Mouse (Mus musculus) forebrain, postnatal 0 days (tissue): ENCODE results near the gene Ccdc38. TPM values are rescaled to one million over a fixed set of nuclear protein-coding genes. Genes with fewer than 3 reads are reported as not detected.
A peak's percentile ranks its signal among the peaks of the same experiment; 100 is the strongest.

Experiments
- ATAC-seq: fragments of 200-750 bp; cut with Nextera tagmentation; 2 replicates; pipeline ENCODE4 v1.8.0; 2017; ENCODE audit warnings: mild to moderate bottlenecking, moderate library complexity
- DNase-seq: peaks from one replicate; pipeline ENCODE4 v3.0.0-alpha.2; 2015
- H3K27ac ChIP-seq: fragments of 300-500 bp; sonication (generic); 2 replicates; pipeline ENCODE4 v1.5.1; 2014; ENCODE audit warnings: low read depth, mild to moderate bottlenecking, antibody characterized with exemption, low read length, moderate library complexity, mixed read lengths
- H3K27me3 ChIP-seq: fragments of 300-500 bp; sonication (generic); 2 replicates; pipeline ENCODE4 v1.6.1; 2014; ENCODE audit warnings: mild to moderate bottlenecking, low read length, mixed read lengths; ENCODE audit not compliant: insufficient read depth
- H3K36me3 ChIP-seq: fragments of 300-500 bp; sonication (generic); 2 replicates; pipeline ENCODE4 v1.6.1; 2014; ENCODE audit warnings: mild to moderate bottlenecking, moderate library complexity; ENCODE audit not compliant: insufficient read depth
- H3K4me1 ChIP-seq: fragments of 300-500 bp; sonication (generic); 2 replicates; pipeline ENCODE4 v1.6.1; 2014; ENCODE audit warnings: antibody characterized with exemption; ENCODE audit not compliant: insufficient read depth
- H3K4me2 ChIP-seq: fragments of 300-500 bp; sonication (generic); 2 replicates; pipeline ENCODE4 v1.6.1; 2014; ENCODE audit warnings: low read depth, mild to moderate bottlenecking, moderate library complexity
- H3K4me3 ChIP-seq: fragments of 300-500 bp; sonication (generic); 2 replicates; pipeline ENCODE4 v1.5.1; 2014; ENCODE audit warnings: low read depth, low read length, mixed read lengths
- H3K9ac ChIP-seq: fragments of 300-500 bp; sonication (generic); 2 replicates; pipeline ENCODE4 v1.6.1; 2014; ENCODE audit warnings: mild to moderate bottlenecking
- H3K9me3 ChIP-seq: fragments of 300-500 bp; sonication (generic); 2 replicates; pipeline ENCODE4 v1.6.1; 2016; ENCODE audit warnings: low read length
- CTCF ChIP-seq: sonication (generic); IDR thresholded peaks from 2 replicates; pipeline ENCODE4 v1.5.1; 2016; ENCODE audit warnings: antibody characterized with exemption, control low read depth, low read depth
- WGBS: fragments of 180-500 bp; shearing (Covaris S2); extraction: QIAGEN DNeasy Blood & Tissue Kit; methylation state at CpG from one replicate; pipeline ENCODE4 v1.1.7; 2014; 5-methylcytosine and 5-hydroxymethylcytosine counted together
- polyA plus RNA-seq: library from polyadenylated mRNA; unstranded; fragments of >200 nt; fragmentation: Nextera tagmentation; extraction: Ambion mirVana; gene quantifications from 2 replicates; pipeline ENCODE4 v1.2.1, GENCODE M21; 2015
- total RNA-seq: library from RNA; depleted of rRNA; stranded (reverse); fragments of >200 nt; gene quantifications from 2 replicates; pipeline ENCODE4 v1.2.3, GENCODE M21; 2014

The Ccdc38 gene
- total and polyA plus RNA-seq, 2 experiments from 2014 or later, result 0.41 TPM; not detected in 1

DNA sequence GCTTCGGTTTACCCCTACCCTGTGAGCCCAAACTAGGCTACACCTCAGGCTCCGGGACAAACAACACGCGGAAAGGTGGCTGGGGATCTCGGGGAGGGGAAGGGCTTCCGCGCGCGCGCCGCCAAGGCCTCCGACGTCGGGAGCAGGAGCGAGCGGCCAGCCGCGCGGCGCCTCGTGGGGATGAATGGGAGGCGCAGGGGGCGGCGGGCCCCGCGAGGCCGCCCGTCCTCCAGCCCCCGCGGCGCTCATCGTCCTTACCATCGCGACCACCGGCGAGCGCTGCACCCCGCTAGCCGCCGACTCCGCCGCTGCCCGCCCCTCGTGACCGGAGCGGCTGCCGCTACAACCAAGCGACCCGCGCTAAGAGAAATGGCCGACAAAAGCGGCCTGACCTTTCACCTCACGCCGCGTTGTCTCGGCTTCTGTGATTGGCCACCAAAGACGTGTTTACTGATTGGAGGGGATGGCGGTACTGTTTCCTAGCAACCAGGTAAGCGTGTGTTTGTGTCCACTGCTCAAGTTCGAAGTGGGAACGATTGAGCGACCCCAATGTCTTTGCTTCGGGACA lies 48.9 kb downstream of the Ccdc38 start, which contains the start of gene Snrpf:
TSS of gene Snrpf (minus strand) at position 426 of the 568 bp plus-strand sequence.
- no peaks in the 10 kb centered on the region for H3K9me3 ChIP-seq
- no peaks in the 10 kb centered on the region for H3K27me3 ChIP-seq
- peaks cover 14% of the 10 kb centered on the region for H3K4me1 ChIP-seq
- 0 out of 2 replicates have a peak, but pooled peaks cover 3% of the 10 kb centered on the region for H3K36me3 ChIP-seq
- peak within 1 kb of the TSS; percentile 75 for H3K4me2 ChIP-seq
- WGBS, result 3% methylated on average over 63 of the region's 63 CpGs
- H3K4me3 ChIP-seq, result peak within 1 kb of the TSS; percentile 81
- H3K27ac ChIP-seq, result peak within 1 kb of the TSS; percentile 90
- peak; percentile 89 for ATAC-seq
- H3K9ac ChIP-seq, result peak within 1 kb of the TSS; percentile 86
- peak; percentile 97 for DNase-seq
- TF ChIP-seq CTCF, result no peak

DNA sequence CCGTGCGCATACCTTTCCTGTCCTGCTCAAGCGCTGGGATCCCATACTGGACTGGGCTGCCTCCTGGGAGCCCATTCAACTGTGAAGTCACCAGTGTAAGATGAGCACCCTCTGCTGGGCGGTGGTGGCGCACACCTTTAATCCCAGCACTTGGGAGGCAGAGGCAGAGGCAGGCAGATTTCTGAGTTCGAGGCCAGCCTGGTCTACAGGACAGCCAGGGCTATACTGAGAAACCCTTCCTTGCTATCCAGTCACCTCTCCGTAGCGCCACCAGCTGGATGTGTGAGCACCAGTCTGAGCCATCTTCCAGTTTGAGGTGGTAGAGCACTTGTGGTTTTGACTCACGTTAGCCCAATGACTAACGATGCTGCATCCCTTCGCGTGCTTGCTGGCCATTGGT lies 52.0 kb downstream of the Ccdc38 start:
- Histone ChIP-seq H3K27ac (no peak overlapping the region), H3K4me2 (no peak overlapping the region), H3K4me3 (no peak overlapping the region), H3K4me1 (peaks cover 14% of the 10 kb centered on the region), H3K27me3 (no peaks in the 10 kb centered on the region), H3K9me3 (no peaks in the 10 kb centered on the region), H3K9ac (no peak overlapping the region), H3K36me3 (no peaks in the 10 kb centered on the region)
- ATAC-seq (no peak), DNase-seq (no peak)
- no peak for TF ChIP-seq CTCF
- 57% methylated on average over 12 of the region's 12 CpGs for WGBS

DNA sequence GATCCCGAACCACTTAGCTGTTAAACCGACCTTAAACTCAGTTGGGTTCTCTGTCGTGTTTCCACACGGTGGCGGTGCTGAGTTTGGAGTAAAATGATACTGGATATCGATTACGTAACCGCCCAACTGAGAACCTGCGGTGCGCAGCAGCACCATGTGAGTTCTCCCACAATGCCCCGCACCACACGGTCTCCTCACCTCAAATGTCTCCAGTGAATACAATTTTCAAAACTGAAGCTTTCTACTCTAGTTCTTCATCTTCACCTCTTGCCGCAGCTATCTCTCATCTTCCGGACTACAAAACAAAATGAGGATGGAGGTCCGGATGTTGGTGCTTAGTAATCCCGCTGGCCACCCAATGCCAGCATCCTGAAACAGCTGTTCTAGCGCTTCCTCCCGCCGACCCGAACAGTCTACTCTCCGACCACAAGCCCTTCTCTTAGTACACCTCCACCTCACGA lies 53.6 kb downstream of the Ccdc38 start:
- WGBS, result 2% methylated on average over 22 of the region's 22 CpGs
- ATAC-seq (peak; percentile 88), DNase-seq (peak; percentile 95)
- no peaks in the 10 kb centered on the region for H3K9me3 ChIP-seq
- H3K27ac ChIP-seq, result no peak overlapping the region
- H3K4me2 ChIP-seq, result peak overlapping the region; percentile 77
- no peaks in the 10 kb centered on the region for H3K27me3 ChIP-seq
- peak overlapping the region; percentile 46 for H3K4me3 ChIP-seq
- no peaks in the 10 kb centered on the region for H3K36me3 ChIP-seq
- peak; percentile 88 for TF ChIP-seq CTCF
- H3K4me1 ChIP-seq, result peaks cover 2% of the 10 kb centered on the region; the same call in 1 of the 2 replicates
- peak overlapping the region; percentile 57 for H3K9ac ChIP-seq

DNA sequence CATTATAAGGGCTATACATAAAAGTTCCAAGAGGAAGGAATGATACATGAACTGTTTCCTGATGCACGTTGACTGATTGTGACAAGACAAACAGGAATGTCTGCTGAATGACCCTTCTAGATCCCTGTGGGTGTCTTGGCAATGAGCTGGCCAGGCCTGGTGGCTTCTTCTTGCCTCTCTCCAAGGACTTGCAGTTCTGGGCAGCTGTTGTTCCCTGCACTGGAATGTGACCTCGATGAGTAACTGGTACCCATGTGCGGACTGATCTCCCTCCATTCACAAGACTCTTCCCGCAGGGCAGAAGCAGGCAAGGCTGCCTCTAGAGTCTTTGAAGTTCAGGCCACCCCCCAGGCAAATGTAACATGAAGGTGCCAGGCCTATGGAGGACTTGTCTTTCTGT lies 55.4 kb downstream of the Ccdc38 start:
- no peak for ATAC-seq
- H3K27ac ChIP-seq, result no peak overlapping the region
- no peak overlapping the region for H3K4me2 ChIP-seq
- WGBS, result 72% methylated on average over 4 of the region's 4 CpGs
- TF ChIP-seq CTCF, result no peak
- no peaks in the 10 kb centered on the region for H3K36me3 ChIP-seq
- H3K9ac ChIP-seq, result no peak overlapping the region
- no peak for DNase-seq
- no peak overlapping the region for H3K4me3 ChIP-seq
- H3K9me3 ChIP-seq, result no peaks in the 10 kb centered on the region
- H3K4me1 ChIP-seq, result no peaks in the 10 kb centered on the region
- H3K27me3 ChIP-seq, result no peaks in the 10 kb centered on the region

DNA sequence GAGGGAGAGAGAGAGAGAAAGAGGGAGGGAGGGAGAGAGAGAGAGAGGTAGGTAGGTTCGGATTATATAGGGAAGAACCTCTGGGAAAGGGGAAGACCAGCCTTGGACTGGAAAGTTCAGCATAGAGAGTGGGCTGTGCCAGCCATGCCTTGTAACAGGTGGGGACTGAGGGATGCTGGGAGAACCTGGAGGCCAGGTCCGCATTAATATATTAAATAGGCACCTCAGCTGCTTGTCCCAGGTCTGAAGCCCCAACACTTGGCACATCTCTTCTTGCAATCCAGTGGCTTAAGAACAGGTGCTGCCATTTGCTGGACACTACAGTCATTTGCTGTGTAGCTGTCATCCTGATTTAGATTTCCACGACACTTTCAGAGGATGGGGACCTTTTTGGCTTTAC lies 56.2 kb downstream of the Ccdc38 start:
- H3K4me2 ChIP-seq, result no peak overlapping the region
- 85% methylated on average over 3 of the region's 3 CpGs for WGBS
- no peak overlapping the region for H3K4me3 ChIP-seq
- DNase-seq (no peak), ATAC-seq (no peak)
- no peak overlapping the region for H3K27ac ChIP-seq
- no peaks in the 10 kb centered on the region for H3K27me3 ChIP-seq
- no peak overlapping the region for H3K9ac ChIP-seq
- no peaks in the 10 kb centered on the region for H3K9me3 ChIP-seq
- H3K36me3 ChIP-seq, result no peaks in the 10 kb centered on the region
- H3K4me1 ChIP-seq, result no peaks in the 10 kb centered on the region
- TF ChIP-seq CTCF, result no peak

DNA sequence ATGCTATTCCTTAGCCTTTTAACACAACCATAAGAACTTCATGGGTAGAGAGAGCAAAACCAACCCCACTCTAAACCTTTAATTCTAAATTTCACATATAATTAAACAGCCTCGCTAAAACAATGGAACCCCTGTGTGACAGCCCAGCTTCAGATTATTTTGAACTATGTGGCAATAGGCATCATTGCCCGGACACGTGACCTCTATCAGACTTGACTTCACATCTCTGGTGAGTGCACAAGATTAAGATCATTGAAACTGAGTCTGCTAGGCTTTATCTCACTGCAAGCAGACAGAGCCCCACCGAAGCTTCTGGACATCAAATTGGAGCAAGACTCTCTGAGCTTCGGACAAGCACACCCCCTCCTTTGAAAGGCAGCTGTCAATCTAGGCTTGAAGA lies 61.9 kb downstream of the Ccdc38 start:
- H3K4me3 ChIP-seq, result no peak overlapping the region
- H3K4me2 ChIP-seq, result no peak overlapping the region
- no peak for TF ChIP-seq CTCF
- H3K9ac ChIP-seq, result no peak overlapping the region
- WGBS, result 57% methylated on average over 5 of the region's 5 CpGs
- ATAC-seq (no peak), DNase-seq (no peak)
- no peaks in the 10 kb centered on the region; the same call in 1 of the 2 replicates for H3K27me3 ChIP-seq
- no peak overlapping the region for H3K27ac ChIP-seq
- no peaks in the 10 kb centered on the region for H3K4me1 ChIP-seq
- H3K36me3 ChIP-seq, result no peaks in the 10 kb centered on the region
- H3K9me3 ChIP-seq, result no peaks in the 10 kb centered on the region

DNA sequence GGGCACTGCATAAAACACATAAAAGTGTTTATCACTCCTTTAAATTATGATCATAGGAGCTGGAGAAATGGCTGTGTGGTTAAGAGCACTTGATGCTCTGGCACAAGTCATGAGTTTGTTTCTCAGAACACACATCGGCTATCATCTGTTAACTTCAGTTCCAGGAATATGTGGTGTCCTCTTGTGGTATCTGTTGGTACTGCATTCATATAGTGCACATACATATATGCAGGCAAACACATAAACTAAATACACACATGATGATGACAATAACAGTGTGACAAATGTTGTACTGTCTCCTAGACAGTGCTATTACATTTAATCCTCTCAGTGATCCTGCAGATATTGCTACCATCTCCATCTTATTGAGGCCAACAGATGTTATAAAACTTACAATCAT lies 62.8 kb downstream of the Ccdc38 start:
- no peaks in the 10 kb centered on the region; the same call in 1 of the 2 replicates for H3K27me3 ChIP-seq
- no peak overlapping the region for H3K27ac ChIP-seq
- no peak overlapping the region for H3K4me3 ChIP-seq
- no peak overlapping the region for H3K4me2 ChIP-seq
- TF ChIP-seq CTCF, result peak; percentile 28
- no peak for ATAC-seq
- no peaks in the 10 kb centered on the region for H3K9me3 ChIP-seq
- H3K4me1 ChIP-seq, result no peaks in the 10 kb centered on the region
- DNase-seq, result no peak
- H3K9ac ChIP-seq, result no peak overlapping the region
- no peaks in the 10 kb centered on the region for H3K36me3 ChIP-seq
- WGBS, result 96% methylated on average over 1 of the region's 1 CpGs
